Mouse (Mus musculus): Measurements from ENCODE around the gene Gse1. TPM values are rescaled to one million over a fixed set of nuclear protein-coding genes. Genes with fewer than 3 reads are reported as not detected.

The Gse1 gene
- total and polyA plus RNA-seq, 3 experiments = 23.6 to 128 (median 66.9) TPM

DNA sequence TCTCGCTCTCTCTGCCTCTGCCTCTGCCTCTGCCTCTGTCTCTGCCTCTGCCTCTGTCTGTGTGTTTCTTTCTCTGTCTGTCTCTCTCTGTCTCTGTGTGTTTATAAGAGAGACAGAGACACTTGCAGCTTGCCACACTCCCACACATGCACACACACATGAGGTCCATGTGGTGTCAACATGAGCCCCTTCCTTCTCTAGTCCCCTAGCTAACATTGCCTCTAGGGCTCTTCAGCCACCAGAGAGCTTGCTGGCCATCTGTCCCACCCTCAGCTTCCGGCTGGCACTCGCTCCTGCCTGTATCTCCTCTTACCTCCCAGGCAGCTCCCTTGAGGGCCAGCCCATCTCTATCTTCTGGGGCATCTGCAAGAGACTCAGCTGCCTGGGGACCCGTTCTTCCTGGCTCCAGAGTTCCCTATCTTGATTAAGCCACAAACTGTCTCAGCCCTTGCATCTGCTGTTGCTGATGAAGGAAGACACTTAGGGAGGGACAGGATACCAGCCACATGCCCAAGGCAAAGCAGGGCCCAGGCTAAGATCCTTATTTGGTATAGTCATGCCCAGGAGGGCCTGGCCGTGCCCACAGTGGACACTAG, 97.0 kb downstream of the Gse1 start (continued):
- TF ChIP-seq NELFE (IDR thresholded peaks at IDR 0.05; ENCODE audit: low read depth, low read length) (peak; percentile 51; the same call in 1 of the 2 replicates), ELF1 (IDR thresholded peaks at IDR 0.05; ENCODE audit: low read depth, low read length) (peak; percentile 46; the same call in 1 of the 2 replicates), ZKSCAN1 (IDR thresholded peaks at IDR 0.05; ENCODE audit: low read depth, low read length) (no peak), KAT2A (conservative IDR thresholded peaks at IDR 0.05; ENCODE audit: low read depth, low read length) (0 out of 2 replicates have a peak, but pooled peaks have one; percentile 22), E2F4 (IDR thresholded peaks at IDR 0.05; ENCODE audit: borderline replicate concordance, low read depth, low read length) (no peak), USF1 (IDR thresholded peaks at IDR 0.05; ENCODE audit: low read depth, low read length) (0 out of 2 replicates have a peak, but pooled peaks have one; percentile 12), SMC3 (IDR thresholded peaks at IDR 0.05; ENCODE audit: low read depth, low read length) (no peak; the same call in 1 of the 2 replicates), CTCF (IDR thresholded peaks at IDR 0.05 in 2 of 3, conservative IDR thresholded peaks at IDR 0.05 in 1 of 3; ENCODE audit: control insufficient read depth in 1 of 3, insufficient read depth in 1 of 3, low read depth in 2 of 3, low read length in 3 of 3, poor library complexity in 1 of 3, severe bottlenecking in 1 of 3) (no peak), MEF2A (IDR thresholded peaks at IDR 0.05; ENCODE audit: extremely low read depth, insufficient replicate concordance, low read depth, low read length, poor library complexity, severe bottlenecking) (no peak), MYC (IDR thresholded peaks at IDR 0.05; ENCODE audit: low read depth, low read length) (0 out of 2 replicates have a peak, but pooled peaks have one; percentile 26), TBP (IDR thresholded peaks at IDR 0.05; ENCODE audit: low read depth, low read length) (no peak), ETS1 (IDR thresholded peaks at IDR 0.05; ENCODE audit: low read depth, low read length) (peak; percentile 85), MAZ (IDR thresholded peaks at IDR 0.05; ENCODE audit: low read depth, low read length) (0 out of 2 replicates have a peak, but pooled peaks have one; percentile 25), TAL1 (IDR thresholded peaks at IDR 0.05; ENCODE audit: low read length) (peak; percentile 71), SIN3A (IDR thresholded peaks at IDR 0.05; ENCODE audit: low read length) (peak; percentile 44; the same call in 1 of the 2 replicates), POLR2AphosphoS2 (IDR thresholded peaks at IDR 0.05; ENCODE audit: low read length) (no peak; the same call in 1 of the 2 replicates)

DNA sequence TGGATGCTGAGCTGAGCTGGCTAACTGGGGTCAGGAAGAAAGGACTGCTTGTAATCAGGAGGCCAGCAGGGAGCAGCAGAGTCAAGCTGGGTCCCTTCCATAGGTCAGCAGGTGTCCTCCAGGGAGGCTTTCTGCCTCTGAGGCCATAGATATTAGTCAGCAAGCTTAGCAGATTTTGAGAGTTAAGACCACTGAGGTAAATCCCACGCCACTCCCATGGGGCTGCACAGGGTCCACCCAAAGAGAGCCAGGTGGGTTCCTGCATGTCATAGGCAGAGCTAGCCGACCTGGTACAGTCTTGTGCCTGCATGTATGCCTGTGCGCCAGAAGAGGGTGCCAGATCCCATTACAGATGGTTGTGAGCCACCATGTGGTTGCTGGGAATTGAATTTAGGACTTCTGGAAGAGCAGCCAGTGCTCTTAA, 98.9 kb downstream of the Gse1 start:
- Histone ChIP-seq H3K4me1 (ENCODE audit: control insufficient read depth in 1 of 2, insufficient read depth in 2 of 2, low read length in 2 of 2) (peaks cover 19 to 65% of the 10 kb centered on the region in 2 experiments), H3K9ac (ENCODE audit: control insufficient read depth, low read depth, low read length, poor library complexity, severe bottlenecking) (no peak overlapping the region), H3K9me3 (replicated peaks; ENCODE audit: insufficient read depth, low read length) (no peaks in the 10 kb centered on the region), H3K27ac (ENCODE audit: control insufficient read depth, low read depth, low read length) (no peak overlapping the region), H3K79me2 (ENCODE audit: control insufficient read depth, insufficient read depth, low read length, poor library complexity) (peaks cover 2% of the 10 kb centered on the region; the same call in 1 of the 2 replicates), H3K27me3 (ENCODE audit: control insufficient read depth in 1 of 2, insufficient read depth in 2 of 2, low read length in 2 of 2) (no peaks in the 10 kb centered on the region), H3K4me3 (ENCODE audit: control insufficient read depth in 1 of 2, insufficient read depth in 1 of 2, low read depth in 2 of 2, low read length in 2 of 2) (no peak overlapping the region), H3K36me3 (ENCODE audit: control insufficient read depth in 1 of 2, insufficient read depth in 2 of 2, low read length in 2 of 2) (peaks cover 0 to 27% of the 10 kb centered on the region in 2 experiments; a peak in 2 of 4 replicates)
- TF ChIP-seq HCFC1 (IDR thresholded peaks at IDR 0.05; ENCODE audit: low read depth, low read length) (no peak), MEF2A (IDR thresholded peaks at IDR 0.05; ENCODE audit: extremely low read depth, insufficient replicate concordance, low read depth, low read length, poor library complexity, severe bottlenecking) (no peak), SIN3A (IDR thresholded peaks at IDR 0.05; ENCODE audit: low read length) (peak; percentile 10; the same call in 1 of the 2 replicates), SMC3 (IDR thresholded peaks at IDR 0.05; ENCODE audit: low read depth, low read length) (peak; percentile 57; the same call in 1 of the 2 replicates), CTCF (IDR thresholded peaks at IDR 0.05 in 2 of 3, conservative IDR thresholded peaks at IDR 0.05 in 1 of 3; ENCODE audit: control insufficient read depth in 1 of 3, insufficient read depth in 1 of 3, low read depth in 2 of 3, low read length in 3 of 3, poor library complexity in 1 of 3, severe bottlenecking in 1 of 3) (peak; percentile 57 to 72 (median 61)), RAD21 (IDR thresholded peaks at IDR 0.05; ENCODE audit: low read depth, low read length) (peak; percentile 60), EP300 (IDR thresholded peaks at IDR 0.05; ENCODE audit: low read depth in 1 of 2, low read length in 2 of 2) (no peak), ELF1 (IDR thresholded peaks at IDR 0.05; ENCODE audit: low read depth, low read length) (no peak), NRF1 (IDR thresholded peaks at IDR 0.05; ENCODE audit: insufficient read depth, low read depth, low read length, poor library complexity, severe bottlenecking) (no peak), CHD2 (IDR thresholded peaks at IDR 0.05; ENCODE audit: low read length) (no peak), ETS1 (IDR thresholded peaks at IDR 0.05; ENCODE audit: low read depth, low read length) (no peak), ZC3H11A (IDR thresholded peaks at IDR 0.05; ENCODE audit: low read depth, low read length) (peak; percentile 68), MAX (IDR thresholded peaks at IDR 0.05; ENCODE audit: low read length) (peak; percentile 39), TBP (IDR thresholded peaks at IDR 0.05; ENCODE audit: low read depth, low read length) (no peak), NELFE (IDR thresholded peaks at IDR 0.05; ENCODE audit: low read depth, low read length) (no peak)
- peak; percentile 83 for DNase-seq (ENCODE audit: low read depth, low spot score)

Data from MEL (cell line).